Comparison of ENCODE assay signal across 8 mouse cellular contexts in the genomic region with DNA sequence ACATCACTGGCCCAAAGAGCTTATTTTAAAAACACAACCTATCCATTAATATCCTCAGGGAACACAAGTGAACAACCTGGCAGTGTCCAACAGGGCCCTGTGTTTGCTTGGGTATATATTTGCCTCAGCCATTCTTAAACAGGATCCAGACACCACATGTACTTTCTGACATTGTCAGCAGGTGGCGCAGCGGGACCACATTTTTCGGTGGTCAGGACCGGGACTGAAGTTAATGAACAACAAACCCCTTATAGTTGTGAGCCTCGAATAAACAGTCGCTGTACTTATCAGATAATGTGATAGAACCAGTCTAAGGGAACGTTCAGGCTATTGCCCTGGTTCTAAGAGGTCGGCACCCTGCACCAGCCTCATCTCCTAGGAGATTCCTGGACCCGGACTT. TPM values are rescaled to one million over a fixed set of nuclear protein-coding genes. Genes with fewer than 3 reads are reported as not detected.
DNase-seq lines count a peak whose midpoint lies in the region; ATAC-seq and TF ChIP-seq lines count a peak whose summit lies in the region.

No protein-coding gene starts in this region.

- H3K9ac ChIP-seq in embryonic facial prominence, embryonic 14.5 days (ENCODE audit: low read depth, low read length): no peak overlapping the region
- H3K9ac ChIP-seq in heart, embryonic 11.5 days (ENCODE audit: low read depth, low read length): no peak overlapping the region
- no peak overlapping the region for H3K9ac ChIP-seq in kidney, postnatal 0 days (ENCODE audit: low read depth, low read length)
- no peak overlapping the region for H3K9ac ChIP-seq in liver, embryonic 12.5 days
- no peak overlapping the region for H3K9ac ChIP-seq in stomach, embryonic 15.5 days

- no peak overlapping the region for H3K27ac ChIP-seq in embryonic facial prominence, embryonic 14.5 days (replicated peaks; ENCODE audit: low read depth, low read length)
- no peak overlapping the region for H3K27ac ChIP-seq in heart, embryonic 11.5 days (ENCODE audit: low read depth, low read length)
- no peak overlapping the region for H3K27ac ChIP-seq in kidney, postnatal 0 days
- no peak overlapping the region for H3K27ac ChIP-seq in liver, embryonic 12.5 days
- H3K27ac ChIP-seq in stomach, embryonic 15.5 days: no peak overlapping the region

- ATAC-seq in embryonic facial prominence, embryonic 14.5 days (ENCODE audit: low read depth): 0 out of 2 replicates have a peak, but pooled peaks have one; percentile 50
- no peak; the same call in 1 of the 2 replicates for ATAC-seq in heart, embryonic 11.5 days (replicated peaks; ENCODE audit: insufficient number of reproducible peaks, low FRiP score, low TSS enrichment)
- ATAC-seq in kidney, postnatal 0 days (replicated peaks; ENCODE audit: low FRiP score, low read depth): peak; percentile 62
- ATAC-seq in liver, embryonic 12.5 days: peak; percentile 46; the same call in 1 of the 2 replicates
- peak; percentile 78 for ATAC-seq in stomach, embryonic 15.5 days (ENCODE audit: insufficient read depth, low FRiP score, low read depth)

- H3K4me3 ChIP-seq in embryonic facial prominence, embryonic 14.5 days (ENCODE audit: low read depth, low read length): no peak overlapping the region
- H3K4me3 ChIP-seq in heart, embryonic 11.5 days (ENCODE audit: low read depth, low read length): no peak overlapping the region
- H3K4me3 ChIP-seq in kidney, postnatal 0 days (replicated peaks; ENCODE audit: low read depth, low read length): no peak overlapping the region
- H3K4me3 ChIP-seq in liver, embryonic 12.5 days: no peak overlapping the region
- H3K4me3 ChIP-seq in stomach, embryonic 15.5 days (replicated peaks): no peak overlapping the region

- DNase-seq in A20 (ENCODE audit: low read depth, low spot score): peak; percentile 75
- peak; percentile 72 to 76 for DNase-seq in adrenal gland, postnatal 36 days
- peak; percentile 67 for DNase-seq in embryonic facial prominence, embryonic 14.5 days (ENCODE audit: low spot score)
- peak; percentile 90 for DNase-seq in kidney, postnatal 0 days (ENCODE audit: low spot score)
- DNase-seq in natural killer cell, adult 2 months (ENCODE audit: low spot score in 2 of 2): peak; percentile 36 to 60

- H3K4me1 ChIP-seq in embryonic facial prominence, embryonic 14.5 days (ENCODE audit: control insufficient read depth, insufficient read depth, low read length): no peaks in the 10 kb centered on the region
- no peaks in the 10 kb centered on the region for H3K4me1 ChIP-seq in heart, embryonic 11.5 days (ENCODE audit: control insufficient read depth, insufficient read depth, low read length)
- H3K4me1 ChIP-seq in kidney, postnatal 0 days (replicated peaks; ENCODE audit: insufficient read depth, low read length): no peaks in the 10 kb centered on the region
- H3K4me1 ChIP-seq in liver, embryonic 12.5 days: no peaks in the 10 kb centered on the region
- H3K4me1 ChIP-seq in stomach, embryonic 15.5 days: no peaks in the 10 kb centered on the region

- WGBS in embryonic facial prominence, embryonic 14.5 days: 6% methylated on average over 9 of the region's 9 CpGs
- whole genome bisulfite sequencing in heart, embryonic 11.5 days (ENCODE audit: insufficient replicate concordance): 12% methylated on average over 9 of the region's 9 CpGs
- WGBS in kidney, postnatal 0 days: 5% methylated on average over 9 of the region's 9 CpGs
- 12% methylated on average over 9 of the region's 9 CpGs for WGBS in liver, embryonic 12.5 days (ENCODE audit: insufficient replicate concordance)
- 5% methylated on average over 9 of the region's 9 CpGs for WGBS in stomach, embryonic 15.5 days

- no peaks in the 10 kb centered on the region for H3K9me3 ChIP-seq in embryonic facial prominence, embryonic 14.5 days (ENCODE audit: control insufficient read depth, low read length)
- no peaks in the 10 kb centered on the region for H3K9me3 ChIP-seq in heart, embryonic 11.5 days (replicated peaks; ENCODE audit: control insufficient read depth, low read length)
- H3K9me3 ChIP-seq in kidney, postnatal 0 days (replicated peaks; ENCODE audit: low read length): no peaks in the 10 kb centered on the region
- no peaks in the 10 kb centered on the region for H3K9me3 ChIP-seq in liver, embryonic 12.5 days (replicated peaks)
- no peaks in the 10 kb centered on the region for H3K9me3 ChIP-seq in stomach, embryonic 15.5 days

- TF ChIP-seq CTCF in kidney, postnatal 0 days (IDR thresholded peaks at IDR 0.05; ENCODE audit: low read depth): peak; percentile 94

- no peaks in the 10 kb centered on the region for H3K27me3 ChIP-seq in embryonic facial prominence, embryonic 14.5 days (replicated peaks; ENCODE audit: control insufficient read depth, insufficient read depth, low read length)
- peaks cover 51% of the 10 kb centered on the region for H3K27me3 ChIP-seq in heart, embryonic 11.5 days (ENCODE audit: control insufficient read depth, insufficient read depth, low read length)
- H3K27me3 ChIP-seq in kidney, postnatal 0 days (ENCODE audit: insufficient read depth, low read length): no peaks in the 10 kb centered on the region
- 0 out of 2 replicates have a peak, but pooled peaks cover 8% of the 10 kb centered on the region for H3K27me3 ChIP-seq in liver, embryonic 12.5 days (replicated peaks)
- H3K27me3 ChIP-seq in stomach, embryonic 15.5 days (replicated peaks): 0 out of 2 replicates have a peak, but pooled peaks cover 8% of the 10 kb centered on the region

- H3K4me2 ChIP-seq in embryonic facial prominence, embryonic 14.5 days (ENCODE audit: low read depth, low read length): peak overlapping the region; percentile 42
- peak overlapping the region; percentile 22; the same call in 1 of the 2 replicates for H3K4me2 ChIP-seq in heart, embryonic 11.5 days
- peak overlapping the region; percentile 14; the same call in 1 of the 2 replicates for H3K4me2 ChIP-seq in kidney, postnatal 0 days (ENCODE audit: low read length)
- no peak overlapping the region for H3K4me2 ChIP-seq in liver, embryonic 12.5 days
- peak overlapping the region; percentile 26; the same call in 1 of the 2 replicates for H3K4me2 ChIP-seq in stomach, embryonic 15.5 days

- no peaks in the 10 kb centered on the region for H3K36me3 ChIP-seq in embryonic facial prominence, embryonic 14.5 days (ENCODE audit: control insufficient read depth, insufficient read depth, low read length)
- H3K36me3 ChIP-seq in heart, embryonic 11.5 days (ENCODE audit: control insufficient read depth, insufficient read depth, low read length): no peaks in the 10 kb centered on the region
- no peaks in the 10 kb centered on the region for H3K36me3 ChIP-seq in kidney, postnatal 0 days (ENCODE audit: insufficient read depth, low read length)
- H3K36me3 ChIP-seq in liver, embryonic 12.5 days: no peaks in the 10 kb centered on the region
- H3K36me3 ChIP-seq in stomach, embryonic 15.5 days: no peaks in the 10 kb centered on the region

RNA-seq across cellular contexts. Expression of a gene that starts 23.3 kb away (rescaled TPM):
- under 1 TPM; 0.20 to 0.63 TPM for total RNA-seq in adrenal gland, postnatal 36 days (2021)
- polyA plus RNA-seq in embryonic facial prominence, embryonic 14.5 days (2014; fragmentation: Nextera tagmentation; extraction: Ambion mirVana): 0.90 and 2.5 TPM in 2 replicates
- 0.97 and 1.1 TPM in 2 replicates for polyA plus RNA-seq in heart, embryonic 11.5 days (2014; fragmentation: Nextera tagmentation; extraction: Ambion mirVana)
- polyA plus RNA-seq in kidney, postnatal 0 days (2015; fragmentation: Nextera tagmentation; extraction: Ambion mirVana): 0.61 and 0.94 TPM in 2 replicates
- 5.2 and 5.7 TPM in 2 replicates for polyA plus RNA-seq in liver, embryonic 12.5 days (2016; fragmentation: Nextera tagmentation; extraction: Ambion mirVana)
- polyA plus RNA-seq in stomach, embryonic 15.5 days (2015; fragmentation: Nextera tagmentation; extraction: Ambion mirVana): 3.0 and 4.5 TPM in 2 replicates

RNA-seq across cellular contexts. Expression of a gene that starts 45.3 kb away (rescaled TPM):
- total RNA-seq in adrenal gland, postnatal 36 days (2021): 10 to 100 TPM; 19.6 to 23.9 TPM
- polyA plus RNA-seq in embryonic facial prominence, embryonic 14.5 days (2014; fragmentation: Nextera tagmentation; extraction: Ambion mirVana): 82.4 and 87.6 TPM in 2 replicates
- 54.3 and 61.3 TPM in 2 replicates for polyA plus RNA-seq in heart, embryonic 11.5 days (2014; fragmentation: Nextera tagmentation; extraction: Ambion mirVana)
- polyA plus RNA-seq in kidney, postnatal 0 days (2015; fragmentation: Nextera tagmentation; extraction: Ambion mirVana): 105 and 113 TPM in 2 replicates
- polyA plus RNA-seq in liver, embryonic 12.5 days (2016; fragmentation: Nextera tagmentation; extraction: Ambion mirVana): 58.5 and 63.7 TPM in 2 replicates
- 68.8 and 74.0 TPM in 2 replicates for polyA plus RNA-seq in stomach, embryonic 15.5 days (2015; fragmentation: Nextera tagmentation; extraction: Ambion mirVana)

RNA-seq across cellular contexts. Expression of a gene that starts 46.0 kb away (rescaled TPM):
- total RNA-seq in adrenal gland, postnatal 36 days (2021): not detected
- polyA plus RNA-seq in embryonic facial prominence, embryonic 14.5 days (2014; fragmentation: Nextera tagmentation; extraction: Ambion mirVana): not detected in 2 replicates
- polyA plus RNA-seq in heart, embryonic 11.5 days (2014; fragmentation: Nextera tagmentation; extraction: Ambion mirVana): not detected in 2 replicates
- 7.4 TPM in 2 replicates for polyA plus RNA-seq in kidney, postnatal 0 days (2015; fragmentation: Nextera tagmentation; extraction: Ambion mirVana)
- polyA plus RNA-seq in liver, embryonic 12.5 days (2016; fragmentation: Nextera tagmentation; extraction: Ambion mirVana): not detected in 2 replicates
- not detected in 2 replicates for polyA plus RNA-seq in stomach, embryonic 15.5 days (2015; fragmentation: Nextera tagmentation; extraction: Ambion mirVana)
